ENCODE assay signal across 19 mouse cellular contexts in genomic region chr6:41577297-41577696, GRCm38 (mm10). TPM values are rescaled to one million over a fixed set of nuclear protein-coding genes. Genes with fewer than 3 reads are reported as not detected.
DNase-seq lines count a peak whose midpoint lies in the region; ATAC-seq and TF ChIP-seq lines count a peak whose summit lies in the region.
"Had no signal": no experiment of that assay in that cellular context is flagged by ENCODE, and none has a peak within 500 bp of the region (broad histone marks: within the 10 kb centered on the region; RNA-seq: fewer than 3 reads in every experiment).

No protein-coding gene starts in this region.

- ATAC-seq in forebrain, embryonic 13.5 days: peak; percentile 70
- no peak for ATAC-seq in forebrain, postnatal 0 days
- ATAC-seq in midbrain, embryonic 16.5 days: 0 out of 2 replicates have a peak, but pooled peaks have one; percentile 34
- ATAC-seq in hindbrain, embryonic 16.5 days: peak; percentile 90
- no peak for ATAC-seq in stomach, embryonic 16.5 days (ENCODE audit: insufficient read depth, low FRiP score)

- H3K4me1 ChIP-seq in forebrain, embryonic 13.5 days: peaks cover 13% of the 10 kb centered on the region; the same call in 1 of the 2 replicates
- H3K4me1 ChIP-seq in forebrain, postnatal 0 days (ENCODE audit: insufficient read depth): no peaks in the 10 kb centered on the region
- peaks cover 5% of the 10 kb centered on the region; the same call in 1 of the 2 replicates for H3K4me1 ChIP-seq in midbrain, embryonic 16.5 days (ENCODE audit: control insufficient read depth, insufficient read depth, low read length)
- peaks cover 6% of the 10 kb centered on the region; the same call in 1 of the 2 replicates for H3K4me1 ChIP-seq in midbrain, embryonic 10.5 days
- H3K4me1 ChIP-seq in hindbrain, embryonic 16.5 days (ENCODE audit: control insufficient read depth, insufficient read depth, low read depth, low read length): no peaks in the 10 kb centered on the region
- no peaks in the 10 kb centered on the region for H3K4me1 ChIP-seq in stomach, embryonic 16.5 days (ENCODE audit: control insufficient read depth, insufficient read depth, low read length)

- no peak overlapping the region for H3K4me2 ChIP-seq in forebrain, embryonic 13.5 days
- H3K4me2 ChIP-seq in forebrain, postnatal 0 days (ENCODE audit: low read depth): no peak overlapping the region
- H3K4me2 ChIP-seq in midbrain, embryonic 16.5 days (ENCODE audit: low read length): no peak overlapping the region
- H3K4me2 ChIP-seq in hindbrain, embryonic 16.5 days (ENCODE audit: low read length): no peak overlapping the region
- no peak overlapping the region for H3K4me2 ChIP-seq in stomach, embryonic 16.5 days (ENCODE audit: low read depth, low read length)

- H3K4me3 ChIP-seq in forebrain, embryonic 13.5 days: no peak overlapping the region
- no peak overlapping the region for H3K4me3 ChIP-seq in forebrain, postnatal 0 days (ENCODE audit: low read depth, low read length)
- no peak overlapping the region for H3K4me3 ChIP-seq in midbrain, embryonic 16.5 days (ENCODE audit: low read depth, low read length)
- H3K4me3 ChIP-seq in midbrain, embryonic 10.5 days: no peak overlapping the region
- no peak overlapping the region for H3K4me3 ChIP-seq in hindbrain, embryonic 16.5 days (ENCODE audit: low read length)
- H3K4me3 ChIP-seq in stomach, embryonic 16.5 days (replicated peaks; ENCODE audit: low read length): no peak overlapping the region
- H3K4me3 ChIP-seq: erythroblast, embryonic 14.5 days had no signal

- no peak for TF ChIP-seq CTCF in forebrain, postnatal 0 days (IDR thresholded peaks at IDR 0.05; ENCODE audit: low read depth)

- 40% methylated on average over 5 of the region's 5 CpGs for WGBS in forebrain, embryonic 13.5 days
- 20% methylated on average over 5 of the region's 5 CpGs for WGBS in forebrain, postnatal 0 days
- 34% methylated on average over 5 of the region's 5 CpGs for WGBS in midbrain, embryonic 16.5 days
- 57% methylated on average over 5 of the region's 5 CpGs for WGBS in midbrain, embryonic 10.5 days
- 38% methylated on average over 5 of the region's 5 CpGs for WGBS in hindbrain, embryonic 16.5 days
- 56% methylated on average over 5 of the region's 5 CpGs for WGBS in stomach, embryonic 16.5 days

- H3K36me3 ChIP-seq in forebrain, embryonic 13.5 days (ENCODE audit: poor library complexity, severe bottlenecking): no peaks in the 10 kb centered on the region
- no peaks in the 10 kb centered on the region for H3K36me3 ChIP-seq in forebrain, postnatal 0 days (ENCODE audit: insufficient read depth)
- no peaks in the 10 kb centered on the region for H3K36me3 ChIP-seq in midbrain, embryonic 16.5 days (ENCODE audit: control insufficient read depth, insufficient read depth, low read length)
- no peaks in the 10 kb centered on the region for H3K36me3 ChIP-seq in midbrain, embryonic 10.5 days
- H3K36me3 ChIP-seq in hindbrain, embryonic 16.5 days (ENCODE audit: control insufficient read depth, insufficient read depth, low read length): no peaks in the 10 kb centered on the region
- no peaks in the 10 kb centered on the region for H3K36me3 ChIP-seq in stomach, embryonic 16.5 days (ENCODE audit: control insufficient read depth, insufficient read depth, low read length)

- H3K27me3 ChIP-seq in forebrain, embryonic 13.5 days: no peaks in the 10 kb centered on the region
- H3K27me3 ChIP-seq in forebrain, postnatal 0 days (ENCODE audit: insufficient read depth, low read length): no peaks in the 10 kb centered on the region
- H3K27me3 ChIP-seq in midbrain, embryonic 16.5 days (ENCODE audit: control insufficient read depth, insufficient read depth, low read depth, low read length): no peaks in the 10 kb centered on the region
- H3K27me3 ChIP-seq in midbrain, embryonic 10.5 days (ENCODE audit: low read depth, poor library complexity, severe bottlenecking): no peaks in the 10 kb centered on the region
- H3K27me3 ChIP-seq in hindbrain, embryonic 16.5 days (replicated peaks; ENCODE audit: control insufficient read depth, insufficient read depth, low read length): no peaks in the 10 kb centered on the region
- no peaks in the 10 kb centered on the region for H3K27me3 ChIP-seq in stomach, embryonic 16.5 days (ENCODE audit: control insufficient read depth, insufficient read depth, low read length)

- no peak for DNase-seq in forebrain, postnatal 0 days
- DNase-seq in midbrain, embryonic 10.5 days (ENCODE audit: low spot score): no peak
- DNase-seq in adrenal gland, adult 8-10 months: no peak
- DNase-seq in gastrocnemius, adult 18-20 months (ENCODE audit: low spot score): no peak
- DNase-seq: adrenal gland, postnatal 14 days; kidney, adult 11 months; lung, postnatal 10 days had no signal

- H3K9me3 ChIP-seq in forebrain, embryonic 13.5 days (replicated peaks): no peaks in the 10 kb centered on the region
- H3K9me3 ChIP-seq in forebrain, postnatal 0 days (ENCODE audit: low read length): no peaks in the 10 kb centered on the region
- peaks cover 1% of the 10 kb centered on the region; the same call in 1 of the 2 replicates for H3K9me3 ChIP-seq in midbrain, embryonic 16.5 days (replicated peaks; ENCODE audit: control insufficient read depth, low read length, poor library complexity, severe bottlenecking)
- no peaks in the 10 kb centered on the region for H3K9me3 ChIP-seq in midbrain, embryonic 10.5 days (replicated peaks)
- H3K9me3 ChIP-seq in hindbrain, embryonic 16.5 days (ENCODE audit: control insufficient read depth, low read length): no peaks in the 10 kb centered on the region
- H3K9me3 ChIP-seq in stomach, embryonic 16.5 days (replicated peaks; ENCODE audit: control insufficient read depth, low read length): no peaks in the 10 kb centered on the region

- no peak overlapping the region; the same call in 1 of the 2 replicates for H3K27ac ChIP-seq in forebrain, embryonic 13.5 days
- no peak overlapping the region for H3K27ac ChIP-seq in forebrain, postnatal 0 days (ENCODE audit: low read depth, low read length)
- H3K27ac ChIP-seq in midbrain, embryonic 16.5 days (ENCODE audit: low read length): no peak overlapping the region
- no peak overlapping the region for H3K27ac ChIP-seq in midbrain, embryonic 10.5 days (replicated peaks)
- no peak overlapping the region for H3K27ac ChIP-seq in hindbrain, embryonic 16.5 days (ENCODE audit: low read depth, low read length)
- peak overlapping the region; percentile 21 for H3K27ac ChIP-seq in stomach, embryonic 16.5 days (ENCODE audit: low read length)
- H3K27ac ChIP-seq: liver, embryonic 14.5 days had no signal

- H3K9ac ChIP-seq in forebrain, embryonic 13.5 days: no peak overlapping the region
- no peak overlapping the region for H3K9ac ChIP-seq in forebrain, postnatal 0 days
- no peak overlapping the region for H3K9ac ChIP-seq in midbrain, embryonic 16.5 days (ENCODE audit: low read depth, low read length)
- no peak overlapping the region for H3K9ac ChIP-seq in hindbrain, embryonic 16.5 days (ENCODE audit: low read depth, low read length)
- H3K9ac ChIP-seq in stomach, embryonic 16.5 days (ENCODE audit: low read length): no peak overlapping the region
- H3K9ac ChIP-seq: liver, embryonic 14.5 days had no signal

RNA-seq across cellular contexts. Expression of gene Ephb6, which starts 28.0 kb away (rescaled TPM):
- polyA plus RNA-seq in forebrain, embryonic 13.5 days (2015; fragmentation: Nextera tagmentation; extraction: Ambion mirVana): 19.2 TPM in 2 replicates
- total RNA-seq in forebrain, postnatal 0 days (2014; rRNA removed): 47.6 and 58.4 TPM in 2 replicates
- polyA plus RNA-seq in forebrain, postnatal 0 days (2015; fragmentation: Nextera tagmentation; extraction: Ambion mirVana): 31.6 and 34.6 TPM in 2 replicates
- 43.7 and 46.4 TPM in 2 replicates for polyA plus RNA-seq in midbrain, embryonic 16.5 days (2015; fragmentation: Nextera tagmentation; extraction: Ambion mirVana)
- polyA plus RNA-seq in midbrain, embryonic 10.5 days (2016; fragmentation: Nextera tagmentation; extraction: Ambion mirVana): 13.9 and 17.0 TPM in 2 replicates
- 39.4 and 46.6 TPM in 2 replicates for polyA plus RNA-seq in hindbrain, embryonic 16.5 days (2015; fragmentation: Nextera tagmentation; extraction: Ambion mirVana)
- polyA plus RNA-seq in stomach, embryonic 16.5 days (2015; fragmentation: Nextera tagmentation; extraction: Ambion mirVana): 11.0 and 11.7 TPM in 2 replicates
- total RNA-seq in adrenal gland, adult 8-10 months (2022): 10 to 100 TPM in 2 of 4 experiments, 1 to 10 TPM in 2; 7.0 to 13.7 (median 11.0) TPM
- total RNA-seq in gastrocnemius, adult 18-20 months (2021): under 1 TPM; 0.76 to 0.91 TPM

RNA-seq across cellular contexts. Expression of gene Prss2, which starts 55.7 kb away (rescaled TPM):
- not detected in 2 replicates for polyA plus RNA-seq in forebrain, embryonic 13.5 days (2015; fragmentation: Nextera tagmentation; extraction: Ambion mirVana)
- not detected in 2 replicates for total RNA-seq in forebrain, postnatal 0 days (2014; rRNA removed)
- polyA plus RNA-seq in forebrain, postnatal 0 days (2015; fragmentation: Nextera tagmentation; extraction: Ambion mirVana): not detected in 2 replicates
- not detected in 2 replicates for polyA plus RNA-seq in midbrain, embryonic 16.5 days (2015; fragmentation: Nextera tagmentation; extraction: Ambion mirVana)
- not detected in 2 replicates for polyA plus RNA-seq in midbrain, embryonic 10.5 days (2016; fragmentation: Nextera tagmentation; extraction: Ambion mirVana)
- polyA plus RNA-seq in hindbrain, embryonic 16.5 days (2015; fragmentation: Nextera tagmentation; extraction: Ambion mirVana): not detected in 2 replicates
- 197 and 293 TPM in 2 replicates for polyA plus RNA-seq in stomach, embryonic 16.5 days (2015; fragmentation: Nextera tagmentation; extraction: Ambion mirVana)
- total RNA-seq in adrenal gland, adult 8-10 months (2022): not detected
- total RNA-seq in gastrocnemius, adult 18-20 months (2021): not detected
- total RNA-seq: ES-E14; gastrocnemius, adult 8-10 months; heart, postnatal 25 days; left cerebral cortex, postnatal 14 days; megakaryocyte-erythroid progenitor cell, adult 5-6 weeks; neutrophil, adult 5-6 weeks had no signal
- polyA plus RNA-seq: erythroblast, embryonic 14.5 days had no signal

RNA-seq across cellular contexts. Expression of gene Trpv6, which starts 58.9 kb away (rescaled TPM):
- polyA plus RNA-seq in forebrain, embryonic 13.5 days (2015; fragmentation: Nextera tagmentation; extraction: Ambion mirVana): 0.25 and 0.46 TPM in 2 replicates
- total RNA-seq in forebrain, postnatal 0 days (2014; rRNA removed): not detected in 2 replicates
- polyA plus RNA-seq in forebrain, postnatal 0 days (2015; fragmentation: Nextera tagmentation; extraction: Ambion mirVana): 0.62 and 0.65 TPM in 2 replicates
- 0.85 and 0.93 TPM in 2 replicates for polyA plus RNA-seq in midbrain, embryonic 16.5 days (2015; fragmentation: Nextera tagmentation; extraction: Ambion mirVana)
- 0.10 and 0.27 TPM in 2 replicates for polyA plus RNA-seq in midbrain, embryonic 10.5 days (2016; fragmentation: Nextera tagmentation; extraction: Ambion mirVana)
- 0.61 and 1.2 TPM in 2 replicates for polyA plus RNA-seq in hindbrain, embryonic 16.5 days (2015; fragmentation: Nextera tagmentation; extraction: Ambion mirVana)
- polyA plus RNA-seq in stomach, embryonic 16.5 days (2015; fragmentation: Nextera tagmentation; extraction: Ambion mirVana): 10.0 and 10.9 TPM in 2 replicates
- under 1 TPM in 1 of 4 experiments, not detected in 3; 0.11 TPM for total RNA-seq in adrenal gland, adult 8-10 months (2022)
- total RNA-seq in gastrocnemius, adult 18-20 months (2021): not detected
- total RNA-seq: adrenal gland, postnatal 14 days; gastrocnemius, adult 8-10 months; heart, postnatal 25 days; megakaryocyte-erythroid progenitor cell, adult 5-6 weeks; neutrophil, adult 5-6 weeks had no signal

Comparison
In these comparisons a context has a peak if more than half of its experiments do, and no peak if none do; other contexts are left out.
1. ATAC-seq: peak in forebrain, embryonic 13.5 days (single experiment), midbrain, embryonic 16.5 days (single experiment) and hindbrain, embryonic 16.5 days (single experiment); none in forebrain, postnatal 0 days (single experiment) and stomach, embryonic 16.5 days (single experiment).
2. RNA of gene Prss2, which starts 55.7 kb away (polyA plus RNA-seq): 197 to 293 TPM in stomach, embryonic 16.5 days; not detected in forebrain, embryonic 13.5 days, not detected in forebrain, postnatal 0 days, not detected in midbrain, embryonic 16.5 days, not detected in midbrain, embryonic 10.5 days and not detected in hindbrain, embryonic 16.5 days; every median in the first group is over 100 times any median in the second.